Mouse (Mus musculus) embryonic facial prominence, embryonic 11.5 days (tissue): Measurements from ENCODE around the gene Gm16440. TPM values are rescaled to one million over a fixed set of nuclear protein-coding genes. Genes with fewer than 3 reads are reported as not detected.
"Not testable (repeated sequence)": the region's sequence is repeated elsewhere in the genome, so short reads cannot be mapped to it uniquely, and the experiment has no call there.

Experiments
- ATAC-seq: fragments of 200-750 bp; cut with Nextera tagmentation; replicated peaks from 2 replicates; pipeline ENCODE4 v1.8.0; 2017; ENCODE audit warnings: low read depth; ENCODE audit not compliant: insufficient number of reproducible peaks, low FRiP score, low TSS enrichment
- DNase-seq: peaks from one replicate; pipeline ENCODE4 v3.0.0-alpha.2; 2015; ENCODE audit warnings: low spot score
- H3K27ac ChIP-seq: fragments of 300-500 bp; sonication (generic); replicated peaks from 2 replicates; pipeline ENCODE4 v1.5.1; 2014; ENCODE audit warnings: mild to moderate bottlenecking, low read depth, low read length, control low read depth
- H3K27me3 ChIP-seq: fragments of 300-500 bp; sonication (generic); 2 replicates; pipeline ENCODE4 v1.6.1; 2014; ENCODE audit warnings: mild to moderate bottlenecking, low read length, moderate library complexity, mixed read lengths; ENCODE audit not compliant: control insufficient read depth, insufficient read depth
- H3K36me3 ChIP-seq: fragments of 300-500 bp; sonication (generic); replicated peaks from 2 replicates; pipeline ENCODE4 v1.6.1; 2014; ENCODE audit warnings: low read depth, mild to moderate bottlenecking, low read length, moderate library complexity, mixed read lengths; ENCODE audit not compliant: control insufficient read depth, insufficient read depth
- H3K4me1 ChIP-seq: fragments of 300-500 bp; sonication (generic); 2 replicates; pipeline ENCODE4 v1.6.1; 2014; ENCODE audit warnings: low read length, mixed read lengths; ENCODE audit not compliant: control insufficient read depth, insufficient read depth
- H3K4me2 ChIP-seq: fragments of 300-500 bp; sonication (generic); 2 replicates; pipeline ENCODE4 v1.6.1; 2014; ENCODE audit warnings: low read depth, mild to moderate bottlenecking, control low read depth, low read length, moderate library complexity
- H3K4me3 ChIP-seq: fragments of 300-500 bp; sonication (generic); 2 replicates; pipeline ENCODE4 v1.5.1; 2014; ENCODE audit warnings: low read depth, low read length, control low read depth
- H3K9ac ChIP-seq: fragments of 300-500 bp; sonication (generic); replicated peaks from 2 replicates; pipeline ENCODE4 v1.6.1; 2014; ENCODE audit warnings: mild to moderate bottlenecking, control low read depth, low read length
- H3K9me3 ChIP-seq: fragments of 300-500 bp; sonication (generic); replicated peaks from 2 replicates; pipeline ENCODE4 v1.6.1; 2016; ENCODE audit warnings: mild to moderate bottlenecking, low read length, inconsistent platforms, mixed read lengths; ENCODE audit not compliant: control insufficient read depth
- WGBS: fragments of 180-500 bp; shearing (Covaris S2); extraction: QIAGEN DNeasy Blood & Tissue Kit; methylation state at CpG from one replicate; pipeline ENCODE4 v1.1.7; 2014; 5-methylcytosine and 5-hydroxymethylcytosine counted together
- polyA plus RNA-seq: library from polyadenylated mRNA; unstranded; fragments of >200 nt; fragmentation: Nextera tagmentation; extraction: Ambion mirVana; gene quantifications from 2 replicates; pipeline ENCODE4 v1.2.1, GENCODE M21; 2014

The Gm16440 gene
- polyA plus RNA-seq: 0.27 TPM in 1 of 2 replicates, not detected in the other

- not testable (repeated sequence) for H3K9me3 ChIP-seq, H3K4me2 ChIP-seq, H3K9ac ChIP-seq, DNase-seq, H3K27ac ChIP-seq, H3K36me3 ChIP-seq, H3K4me1 ChIP-seq, ATAC-seq, H3K4me3 ChIP-seq, H3K27me3 ChIP-seq
- 85% methylated on average over 2 of the region's 4 CpGs for WGBS
Observed at GRCm38 (mm10) chr14:6390219-6390618, at the start of gene Gm16440. Gm16440 (minus strand) TSS chr14:6390319.

- not testable (repeated sequence) for H3K36me3 ChIP-seq, H3K9ac ChIP-seq, H3K4me2 ChIP-seq, ATAC-seq, DNase-seq, H3K9me3 ChIP-seq, H3K4me1 ChIP-seq, H3K27ac ChIP-seq, H3K27me3 ChIP-seq, H3K4me3 ChIP-seq
- 6% methylated on average over 12 of the region's 42 CpGs for WGBS
Observed at GRCm38 (mm10) chr14:6426766-6427165, 36.6 kb upstream of the Gm16440 start.

DNA sequence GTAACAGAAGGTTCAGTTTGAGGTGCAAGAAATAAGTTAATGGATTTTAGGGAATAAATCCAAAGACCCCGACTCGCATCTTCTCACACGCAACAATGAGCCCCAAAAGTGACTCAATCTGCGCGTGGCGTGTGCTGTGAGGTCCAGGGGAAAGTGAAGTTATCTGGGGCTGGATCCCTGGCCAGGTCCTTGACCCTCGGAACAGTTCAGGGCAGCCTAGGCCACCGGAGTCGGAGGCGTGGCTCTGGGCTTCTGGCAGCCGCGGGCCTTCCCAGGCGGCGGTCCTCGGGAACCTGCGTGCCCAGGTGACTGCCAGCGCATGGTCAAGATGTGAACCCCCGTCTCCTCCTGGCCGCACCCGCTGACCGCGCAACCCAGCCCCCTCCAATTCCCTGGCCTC is 36.2 kb upstream of the Gm16440 start:
- not testable (repeated sequence) for H3K27ac ChIP-seq, H3K4me1 ChIP-seq, H3K9me3 ChIP-seq, H3K36me3 ChIP-seq, H3K9ac ChIP-seq, H3K4me3 ChIP-seq, ATAC-seq, H3K27me3 ChIP-seq
- 21% methylated on average over 13 of the region's 22 CpGs for WGBS
- peak; percentile 0 for DNase-seq
- H3K4me2 ChIP-seq: peak overlapping the region; percentile 32

DNA sequence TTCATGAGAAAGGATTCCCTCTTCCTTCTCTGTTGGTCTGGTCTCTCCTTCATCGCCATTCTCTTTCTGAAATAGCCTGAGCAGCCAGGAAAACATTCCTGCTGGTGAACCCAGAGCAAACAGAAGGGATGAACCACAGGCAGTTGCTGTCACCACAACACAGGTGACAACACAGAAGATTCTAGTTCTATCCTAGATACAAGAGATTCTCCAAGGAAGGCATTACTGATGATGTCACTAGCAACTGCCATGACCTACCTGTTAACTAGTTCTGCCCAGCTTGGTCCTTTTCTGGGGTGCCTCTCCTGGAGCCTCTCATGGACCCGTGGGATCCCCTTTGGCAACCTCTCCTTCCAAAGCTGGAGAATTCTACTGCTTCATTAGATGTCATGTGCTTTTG is 22.3 kb upstream of the Gm16440 start, which contains the start of gene Gm3591:
Gene Gm3591, minus strand, starts transcription at position 101 of the 400 bp plus-strand sequence.
- not testable (repeated sequence) for H3K4me3 ChIP-seq, H3K4me2 ChIP-seq, H3K4me1 ChIP-seq, H3K9me3 ChIP-seq, DNase-seq, H3K36me3 ChIP-seq, H3K9ac ChIP-seq, H3K27me3 ChIP-seq, ATAC-seq, H3K27ac ChIP-seq
- WGBS: no CpG with 5 or more reads among the region's 2 CpGs

DNA sequence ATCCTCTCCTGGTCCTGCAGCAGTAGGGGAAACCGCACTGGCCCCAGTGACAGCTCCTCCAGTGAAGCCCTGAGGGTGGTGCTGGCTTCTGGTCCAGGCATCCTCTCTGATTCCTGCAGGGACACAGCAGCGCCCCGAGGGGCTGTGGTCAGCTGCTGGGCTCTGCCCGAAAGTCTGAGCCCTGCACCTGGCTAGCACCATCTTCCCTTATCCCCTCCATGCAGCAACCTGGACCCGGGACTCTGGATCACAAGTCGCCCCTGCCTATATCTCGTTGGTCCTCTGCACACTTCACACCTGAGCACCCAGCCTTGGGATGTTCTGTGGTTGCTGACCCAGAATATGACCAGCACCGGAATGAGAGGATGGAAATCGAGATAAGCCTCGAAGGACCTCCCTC is 46.5 kb downstream of the Gm16440 start, which contains the start of gene Gm3618:
Gene Gm3618, minus strand, starts transcription at position 101 of the 400 bp plus-strand sequence.
- not testable (repeated sequence) for DNase-seq, H3K4me2 ChIP-seq, H3K9me3 ChIP-seq, ATAC-seq, H3K4me3 ChIP-seq, H3K27me3 ChIP-seq, H3K4me1 ChIP-seq, H3K36me3 ChIP-seq, H3K9ac ChIP-seq, H3K27ac ChIP-seq
- no CpG with 5 or more reads among the region's 10 CpGs for WGBS

Other genes with a start within 250 kb of the Gm16440 start
- not detected in 2 replicates for gene Gm21560, start 171.0 kb downstream of the Gm16440 start, polyA plus RNA-seq
- gene Gm3411, start 103.1 kb downstream of the Gm16440 start, polyA plus RNA-seq: 1.5 and 2.3 TPM in 2 replicates
- not detected in 2 replicates for gene Gm21103, start 85.5 kb downstream of the Gm16440 start, polyA plus RNA-seq
- not detected in 2 replicates for gene Gm3618, start 46.6 kb downstream of the Gm16440 start, polyA plus RNA-seq
- gene Gm3591, start 22.2 kb upstream of the Gm16440 start, polyA plus RNA-seq: 1.8 and 2.1 TPM in 2 replicates
- not detected in 2 replicates for gene Gm3594, start 54.3 kb upstream of the Gm16440 start, polyA plus RNA-seq
- gene Gm8356, start 147.0 kb upstream of the Gm16440 start, polyA plus RNA-seq: not detected in 2 replicates
- 0.42 TPM in 1 of 2 replicates, not detected in the other for gene Gm3629, start 200.3 kb upstream of the Gm16440 start, polyA plus RNA-seq
- not detected in 2 replicates for gene Gm3460, start 232.1 kb upstream of the Gm16440 start, polyA plus RNA-seq